Mouse (Mus musculus) left cerebral cortex, adult 8-10 months (tissue): ENCODE measurements at regions not wholly inside any gene's neighbourhood (a gene's known extent, or its start where the extent isn't known, plus 50 kb on each side); places are given as distances from the start of the nearest gene placed in this dataset.
A peak's percentile ranks its signal among the peaks of the same experiment; 100 is the strongest.

Experiments
- DNase-seq, 2 experiments: peaks; one replicate each; pipeline ENCODE4 v3.0.0; 2022; ENCODE audit warnings: low spot score in 2 of 2

- no peak for DNase-seq
These were observed 143.6 kb downstream of the Dmrta2 start for GRCm38 (mm10) chr4:110121447-110121846.

- DNase-seq: no peak
These were observed 147.4 kb downstream of the Dmrta2 start for GRCm38 (mm10) chr4:110125067-110125784.

- DNase-seq: no peak
These were observed 150.2 kb downstream of the Dmrta2 start for GRCm38 (mm10) chr4:110127941-110128520.

GRCm38 (mm10) chr4:110128918-110129317, 151.1 kb downstream of the Dmrta2 start:
- DNase-seq: peak; percentile 33 to 68

- DNase-seq: no peak
These were observed 151.7 kb downstream of the Dmrta2 start for GRCm38 (mm10) chr4:110129518-110129917.

GRCm38 (mm10) chr4:110132061-110132460, 154.2 kb downstream of the Dmrta2 start:
- DNase-seq: no peak

GRCm38 (mm10) chr4:110134036-110134435, 156.2 kb downstream of the Dmrta2 start:
- no peak for DNase-seq

- DNase-seq: no peak
These were observed 167.4 kb downstream of the Dmrta2 start for GRCm38 (mm10) chr4:110145229-110145628.

GRCm38 (mm10) chr4:110152103-110152946, 174.5 kb downstream of the Dmrta2 start:
- DNase-seq: peak in 1 of 2 experiments; percentile 31
